Mouse (Mus musculus) intestine, embryonic 14.5 days (tissue): Measurements from ENCODE around the gene Pla2g2f. TPM values are rescaled to one million over a fixed set of nuclear protein-coding genes. Genes with fewer than 3 reads are reported as not detected.

ENCODE experiments used
- ATAC-seq: fragments of 200-750 bp; cut with Nextera tagmentation; replicated peaks from 2 replicates; pipeline ENCODE4 v1.8.0; 2017; ENCODE audit warnings: low read depth, moderate number of reproducible peaks, moderate TSS enrichment, moderate library complexity; ENCODE audit not compliant: low FRiP score, low TSS enrichment
- DNase-seq: peaks from one replicate; pipeline ENCODE4 v3.0.0-alpha.2; 2018; ENCODE audit warnings: low spot score
- H3K27ac ChIP-seq: fragments of 300-500 bp; sonication (generic); 2 replicates; pipeline ENCODE4 v1.5.1; 2014; ENCODE audit warnings: low read depth, mild to moderate bottlenecking, control low read depth
- H3K27me3 ChIP-seq: fragments of 300-500 bp; sonication (generic); replicated peaks from 2 replicates; pipeline ENCODE4 v1.6.1; 2014; ENCODE audit warnings: low read length, control low read depth; ENCODE audit not compliant: control insufficient read depth, insufficient read depth
- H3K36me3 ChIP-seq: fragments of 300-500 bp; sonication (generic); 2 replicates; pipeline ENCODE4 v1.6.1; 2014; ENCODE audit warnings: low read length, control low read depth; ENCODE audit not compliant: control insufficient read depth, insufficient read depth
- H3K4me1 ChIP-seq: fragments of 300-500 bp; sonication (generic); replicated peaks from 2 replicates; pipeline ENCODE4 v1.6.1; 2014; ENCODE audit warnings: low read length, control low read depth, mixed read lengths; ENCODE audit not compliant: control insufficient read depth, insufficient read depth
- H3K4me2 ChIP-seq: fragments of 300-500 bp; sonication (generic); 2 replicates; pipeline ENCODE4 v1.6.1; 2014; ENCODE audit warnings: low read length
- H3K4me3 ChIP-seq: fragments of 300-500 bp; sonication (generic); 2 replicates; pipeline ENCODE4 v1.5.1; 2014; ENCODE audit warnings: low read depth, low read length, control low read depth, mixed read lengths
- H3K9ac ChIP-seq: fragments of 300-500 bp; sonication (generic); 2 replicates; pipeline ENCODE4 v1.6.1; 2014; ENCODE audit warnings: mild to moderate bottlenecking, low read length
- H3K9me3 ChIP-seq: fragments of 300-500 bp; sonication (generic); 2 replicates; pipeline ENCODE4 v1.6.1; 2016; ENCODE audit warnings: low read length, control low read depth; ENCODE audit not compliant: control insufficient read depth
- WGBS: fragments of 180-500 bp; shearing (Covaris S2); extraction: QIAGEN DNeasy Blood & Tissue Kit; methylation state at CpG from one replicate; pipeline ENCODE4 v1.1.7; 2014; 5-methylcytosine and 5-hydroxymethylcytosine counted together
- polyA plus RNA-seq: library from polyadenylated mRNA; unstranded; fragments of >200 nt; fragmentation: Nextera tagmentation; extraction: Ambion mirVana; gene quantifications from 2 replicates; pipeline ENCODE4 v1.2.1, GENCODE M21; 2014

Gene Pla2g2f
- polyA plus RNA-seq, 1 experiment from 2014 or later = 0.80 TPM

- Histone ChIP-seq H3K36me3 (no peaks in the 10 kb centered on the region), H3K9ac (no peak overlapping the region), H3K27ac (no peak overlapping the region), H3K4me1 (no peaks in the 10 kb centered on the region; the same call in 1 of the 2 replicates), H3K4me2 (no peak overlapping the region), H3K4me3 (no peak overlapping the region), H3K9me3 (no peaks in the 10 kb centered on the region), H3K27me3 (no peaks in the 10 kb centered on the region)
- DNase-seq (no peak), ATAC-seq (no peak)
- WGBS = 82% methylated on average over 5 of the region's 5 CpGs
Observed at GRCm38 (mm10) chr4:138719264-138719596, 38.2 kb downstream of the Pla2g2f start.

GRCm38 (mm10) chr4:138718586-138719263, 38.7 kb downstream of the Pla2g2f start:
- Histone ChIP-seq H3K27ac (no peak overlapping the region), H3K4me2 (no peak overlapping the region), H3K36me3 (no peaks in the 10 kb centered on the region), H3K4me3 (no peak overlapping the region), H3K9me3 (no peaks in the 10 kb centered on the region), H3K9ac (no peak overlapping the region), H3K4me1 (no peaks in the 10 kb centered on the region), H3K27me3 (no peaks in the 10 kb centered on the region)
- DNase-seq (no peak), ATAC-seq (no peak)
- 71% methylated on average over 5 of the region's 5 CpGs for WGBS

- no peak overlapping the region for H3K9ac ChIP-seq
- H3K27me3 ChIP-seq = no peaks in the 10 kb centered on the region
- no peaks in the 10 kb centered on the region for H3K36me3 ChIP-seq
- no peaks in the 10 kb centered on the region for H3K4me1 ChIP-seq
- no peak for ATAC-seq
- DNase-seq = no peak
- H3K4me2 ChIP-seq = no peak overlapping the region
- H3K27ac ChIP-seq = no peak overlapping the region
- WGBS = 81% methylated on average over 9 of the region's 9 CpGs
- no peaks in the 10 kb centered on the region for H3K9me3 ChIP-seq
- H3K4me3 ChIP-seq = no peak overlapping the region
Observed at GRCm38 (mm10) chr4:138716697-138717096, 40.7 kb downstream of the Pla2g2f start.

GRCm38 (mm10) chr4:138714186-138714585, 43.2 kb downstream of the Pla2g2f start:
- H3K36me3 ChIP-seq = no peaks in the 10 kb centered on the region
- ATAC-seq (no peak), DNase-seq (no peak)
- H3K27ac ChIP-seq = no peak overlapping the region
- no peak overlapping the region for H3K9ac ChIP-seq
- H3K9me3 ChIP-seq = no peaks in the 10 kb centered on the region
- no peaks in the 10 kb centered on the region for H3K4me1 ChIP-seq
- no peak overlapping the region for H3K4me2 ChIP-seq
- no peak overlapping the region for H3K4me3 ChIP-seq
- H3K27me3 ChIP-seq = no peaks in the 10 kb centered on the region
- WGBS = 80% methylated on average over 1 of the region's 1 CpGs

- DNase-seq (no peak), ATAC-seq (no peak)
- H3K9me3 ChIP-seq = no peaks in the 10 kb centered on the region
- H3K4me1 ChIP-seq = no peaks in the 10 kb centered on the region
- no peaks in the 10 kb centered on the region for H3K27me3 ChIP-seq
- H3K27ac ChIP-seq = no peak overlapping the region
- WGBS = 70% methylated on average over 8 of the region's 8 CpGs
- no peak overlapping the region for H3K9ac ChIP-seq
- H3K36me3 ChIP-seq = no peaks in the 10 kb centered on the region
- no peak overlapping the region for H3K4me2 ChIP-seq
- no peak overlapping the region for H3K4me3 ChIP-seq
Observed at GRCm38 (mm10) chr4:138712621-138713020, 44.8 kb downstream of the Pla2g2f start.

- 79% methylated on average over 11 of the region's 11 CpGs for WGBS
- H3K9ac ChIP-seq = no peak overlapping the region
- ATAC-seq = no peak
Observed at GRCm38 (mm10) chr4:138712096-138712495, 45.3 kb downstream of the Pla2g2f start.

GRCm38 (mm10) chr4:138711051-138711820, 46.2 kb downstream of the Pla2g2f start:
- no peaks in the 10 kb centered on the region for H3K36me3 ChIP-seq
- no peaks in the 10 kb centered on the region for H3K9me3 ChIP-seq
- H3K27me3 ChIP-seq = no peaks in the 10 kb centered on the region
- H3K4me2 ChIP-seq = no peak overlapping the region
- WGBS = 65% methylated on average over 17 of the region's 17 CpGs
- no peak overlapping the region for H3K27ac ChIP-seq
- no peaks in the 10 kb centered on the region for H3K4me1 ChIP-seq
- H3K4me3 ChIP-seq = no peak overlapping the region
- DNase-seq = no peak
- no peak for ATAC-seq
- H3K9ac ChIP-seq = no peak overlapping the region

More at GRCm38 (mm10) chr4:138712096-138712495, 45.3 kb downstream of the Pla2g2f start:
- H3K4me3 ChIP-seq = no peak overlapping the region
- no peak overlapping the region for H3K27ac ChIP-seq
- H3K4me2 ChIP-seq = no peak overlapping the region
- H3K36me3 ChIP-seq = no peaks in the 10 kb centered on the region
- H3K9me3 ChIP-seq = no peaks in the 10 kb centered on the region
- no peaks in the 10 kb centered on the region for H3K4me1 ChIP-seq
- no peaks in the 10 kb centered on the region for H3K27me3 ChIP-seq
- no peak for DNase-seq

- Histone ChIP-seq H3K27ac (no peak overlapping the region), H3K9me3 (no peaks in the 10 kb centered on the region), H3K27me3 (no peaks in the 10 kb centered on the region), H3K4me2 (no peak overlapping the region), H3K36me3 (no peaks in the 10 kb centered on the region), H3K4me1 (no peaks in the 10 kb centered on the region), H3K4me3 (no peak overlapping the region), H3K9ac (no peak overlapping the region)
- WGBS = 83% methylated on average over 11 of the region's 11 CpGs
- ATAC-seq (no peak), DNase-seq (no peak)
Observed at GRCm38 (mm10) chr4:138710633-138711032, 46.8 kb downstream of the Pla2g2f start.

- no peak overlapping the region for H3K27ac ChIP-seq
- H3K27me3 ChIP-seq = no peaks in the 10 kb centered on the region
- H3K9me3 ChIP-seq = no peaks in the 10 kb centered on the region
- DNase-seq (no peak), ATAC-seq (no peak)
- H3K9ac ChIP-seq = no peak overlapping the region
- no peaks in the 10 kb centered on the region for H3K36me3 ChIP-seq
- no peak overlapping the region for H3K4me2 ChIP-seq
- no peak overlapping the region for H3K4me3 ChIP-seq
- no peaks in the 10 kb centered on the region for H3K4me1 ChIP-seq
- WGBS = 77% methylated on average over 7 of the region's 7 CpGs
Observed at GRCm38 (mm10) chr4:138709944-138710343, 47.5 kb downstream of the Pla2g2f start.
